Mouse (Mus musculus): ENCODE data around the gene Nt5dc1.
"Not testable (repeated sequence)": the region's sequence is repeated elsewhere in the genome, so short reads cannot be mapped to it uniquely, and the experiment has no call there.

Gene Nt5dc1

GRCm38 (mm10) chr10:34418204-34418756, at the start of gene Nt5dc1:
Gene Nt5dc1 (minus strand): TSS chr10:34418552.
- CTCF ChIA-PET, result no interaction called here

GRCm38 (mm10) chr10:34464321-34464720, 46.0 kb upstream of the Nt5dc1 start:
- CTCF ChIA-PET, result no interaction called here

DNA sequence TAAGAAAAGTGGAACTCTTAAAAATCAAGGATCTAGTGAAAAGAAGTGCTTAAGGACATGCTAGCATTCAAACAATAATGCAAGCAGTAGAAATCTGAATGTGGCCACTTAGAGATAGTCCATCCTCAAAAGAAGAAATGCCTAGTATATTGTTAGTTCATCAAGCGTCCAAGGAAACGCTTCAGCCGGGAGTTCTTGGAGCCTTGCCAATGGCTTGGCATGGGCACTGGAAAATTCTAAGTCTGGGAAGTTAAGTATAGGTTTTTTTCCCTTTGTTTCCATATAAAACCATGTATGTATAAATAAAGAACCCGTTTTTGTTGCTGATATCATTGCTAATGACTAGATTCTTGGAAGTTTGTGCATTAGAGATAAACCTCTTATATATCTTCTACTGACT, 43.1 kb upstream of the Nt5dc1 start:
- CTCF ChIA-PET, result no interaction called here

- CTCF ChIA-PET, result no interaction called here
These were observed 31.1 kb upstream of the Nt5dc1 start for GRCm38 (mm10) chr10:34449469-34449868.

- CTCF ChIA-PET, result not testable (repeated sequence)
These were observed 15.8 kb upstream of the Nt5dc1 start for GRCm38 (mm10) chr10:34434191-34434590.

GRCm38 (mm10) chr10:34431783-34432182, 13.4 kb upstream of the Nt5dc1 start:
- CTCF ChIA-PET, result no interaction called here

DNA sequence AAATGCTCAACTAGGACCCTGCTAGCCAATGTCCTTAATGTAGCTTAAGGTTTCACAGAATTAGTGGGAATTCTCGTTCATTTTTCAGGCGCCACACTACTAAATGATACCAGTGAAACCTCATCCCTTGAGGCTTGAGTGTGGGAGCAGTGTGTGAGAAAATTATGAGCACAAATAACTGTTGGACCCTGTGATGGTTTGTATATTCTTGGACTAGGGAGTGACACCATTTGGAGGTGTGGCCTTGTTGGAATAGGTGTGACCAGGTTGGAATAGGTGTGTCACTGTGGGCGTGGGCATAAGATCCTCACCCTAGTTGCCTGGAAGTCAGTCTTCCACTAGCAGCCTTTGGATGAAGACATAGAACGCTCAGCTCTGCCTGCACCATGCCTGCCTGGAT, 442 bp upstream of the Nt5dc1 start:
- CTCF ChIA-PET, result not testable (repeated sequence)

- CTCF ChIA-PET, result no interaction called here
These were observed 19.1 kb downstream of the Nt5dc1 start for GRCm38 (mm10) chr10:34399267-34399666.

- CTCF ChIA-PET, result no interaction called here
These were observed 21.4 kb downstream of the Nt5dc1 start for GRCm38 (mm10) chr10:34396959-34397358.

- CTCF ChIA-PET, result no interaction called here
These were observed 28.7 kb downstream of the Nt5dc1 start, which contains the start of gene Col10a1 for GRCm38 (mm10) chr10:34389681-34390080. Gene Col10a1 (plus strand): TSS chr10:34389981.

GRCm38 (mm10) chr10:34385636-34386035, 32.7 kb downstream of the Nt5dc1 start:
- CTCF ChIA-PET, result no interaction called here

- CTCF ChIA-PET, result no interaction called here
These were observed 45.0 kb downstream of the Nt5dc1 start for GRCm38 (mm10) chr10:34373332-34373731.

- CTCF ChIA-PET, result no interaction called here
These were observed 50.2 kb downstream of the Nt5dc1 start for GRCm38 (mm10) chr10:34368138-34368537.

- CTCF ChIA-PET, result no interaction called here
These were observed 54.6 kb downstream of the Nt5dc1 start for GRCm38 (mm10) chr10:34363756-34364155.

- CTCF ChIA-PET, result interaction anchor here (0.6 kb wide), 1 partner anchor 35 kb away, joined by 4 read pairs; no protein-coding TSS in a partner anchor
These were observed 60.1 kb downstream of the Nt5dc1 start for GRCm38 (mm10) chr10:34358263-34358662.

GRCm38 (mm10) chr10:34352166-34352565, 66.2 kb downstream of the Nt5dc1 start:
- CTCF ChIA-PET, result interaction anchor here (0.7 kb wide), 1 partner anchor 50 kb away, joined by 3 read pairs; no protein-coding TSS in a partner anchor

DNA sequence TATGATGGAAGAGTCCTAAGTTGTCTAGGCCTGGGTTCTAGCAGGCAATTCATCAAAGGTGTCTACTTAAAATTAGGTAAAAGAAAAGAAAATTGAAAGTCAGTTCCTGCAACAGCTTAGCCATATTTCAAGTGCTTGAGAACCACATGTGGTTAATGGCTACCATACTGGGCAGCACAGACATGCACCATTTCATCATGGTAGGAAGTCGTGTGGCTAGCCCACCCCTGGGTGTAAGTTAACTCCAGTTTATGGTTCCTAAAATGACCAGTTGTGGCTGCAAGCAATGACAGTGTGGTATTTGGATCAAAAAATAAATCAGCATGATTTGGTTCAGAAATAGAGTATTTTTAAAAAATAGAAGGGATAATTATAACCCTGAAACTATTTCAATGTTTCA, 76.5 kb downstream of the Nt5dc1 start:
- CTCF ChIA-PET, result no interaction called here

GRCm38 (mm10) chr10:34341014-34341413, 77.3 kb downstream of the Nt5dc1 start:
- CTCF ChIA-PET, result no interaction called here

DNA sequence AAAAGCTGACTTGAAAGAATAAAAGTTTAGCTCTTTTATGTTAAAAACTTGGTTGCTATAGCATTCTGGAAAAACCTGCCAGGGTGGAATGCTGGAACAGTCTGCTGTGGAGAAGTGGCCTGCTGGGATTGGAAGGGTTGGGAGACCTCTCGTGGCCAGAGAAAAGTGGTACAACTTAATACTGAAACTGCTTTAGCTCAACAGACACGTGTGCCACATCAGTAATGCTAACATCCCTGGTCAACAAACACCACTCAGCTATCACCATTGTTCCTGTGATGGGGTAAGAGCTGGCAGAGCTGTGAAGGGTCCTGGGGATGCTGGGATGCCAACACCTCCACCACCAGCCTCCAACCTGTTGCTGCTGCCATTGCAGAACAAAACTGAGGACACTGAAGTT, 90.0 kb downstream of the Nt5dc1 start:
- CTCF ChIA-PET, result no interaction called here

DNA sequence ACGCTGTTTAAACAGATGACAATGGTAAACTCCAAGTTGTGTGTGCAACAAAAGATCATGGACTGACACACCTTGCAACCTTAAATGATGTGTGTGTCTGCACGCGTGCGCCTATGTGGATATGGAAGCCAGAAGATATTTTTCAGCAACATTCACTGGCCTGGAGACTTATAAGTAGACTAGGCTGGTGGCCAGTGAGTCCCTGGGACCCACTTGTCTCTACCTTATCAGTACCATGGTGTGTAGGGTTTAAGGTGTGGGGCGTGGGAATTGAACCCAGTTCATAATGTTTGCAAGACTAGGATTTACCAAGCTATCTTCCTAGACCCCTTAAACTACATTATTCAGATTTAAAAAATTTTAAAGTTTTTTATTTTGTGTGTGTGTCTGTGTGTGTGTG, 91.2 kb downstream of the Nt5dc1 start:
- CTCF ChIA-PET, result interaction anchor here (0.6 to 0.7 kb wide), 3 partner anchors 174 to 338 kb away, joined by 5 to 6 read pairs (median 5); no protein-coding TSS in a partner anchor

DNA sequence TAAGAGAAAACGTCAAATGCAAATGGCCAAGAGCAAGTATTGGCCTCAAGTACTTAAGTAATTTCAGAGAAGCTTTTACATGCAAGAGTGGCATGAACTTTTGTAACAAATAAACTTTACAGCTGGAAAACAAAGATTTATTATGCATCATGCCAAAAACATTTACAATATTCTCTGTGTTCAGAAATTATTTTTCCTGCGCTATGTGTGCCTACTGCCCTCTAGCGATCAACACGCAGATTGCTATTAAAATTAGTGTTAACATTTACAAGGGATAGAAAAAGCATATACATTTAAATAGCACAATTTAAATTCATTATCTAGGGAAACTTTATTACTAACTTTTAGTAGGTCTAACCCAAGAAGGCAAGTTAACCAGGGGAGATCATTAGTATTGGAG, 91.7 kb downstream of the Nt5dc1 start:
- CTCF ChIA-PET, result interaction anchor here (0.6 to 0.7 kb wide), 2 partner anchors 173 to 306 kb away, joined by 5 to 6 read pairs; no protein-coding TSS in a partner anchor

- CTCF ChIA-PET, result no interaction called here
These were observed 97.5 kb downstream of the Nt5dc1 start for GRCm38 (mm10) chr10:34320809-34321208.

DNA sequence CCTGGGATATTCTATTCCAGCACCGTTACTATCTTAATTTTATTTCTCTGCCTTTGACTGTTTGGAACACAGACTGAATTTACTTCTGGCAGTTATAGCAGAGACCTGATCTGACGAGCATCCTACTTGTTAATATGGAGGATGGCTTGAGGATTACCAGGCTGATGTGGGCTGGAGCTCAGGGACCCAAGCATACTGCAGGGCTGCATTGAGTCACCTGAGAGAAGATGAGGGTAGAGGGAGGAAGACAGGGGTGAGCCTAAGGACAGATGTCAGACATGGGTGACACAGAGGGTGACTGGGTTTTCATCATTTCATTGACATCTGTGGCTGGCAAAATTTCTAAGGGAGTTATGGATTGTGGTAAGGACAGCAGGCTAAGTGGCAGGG, 101.1 kb downstream of the Nt5dc1 start:
- CTCF ChIA-PET, result no interaction called here

GRCm38 (mm10) chr10:34316571-34317216, 101.7 kb downstream of the Nt5dc1 start:
- CTCF ChIA-PET, result no interaction called here
